Mouse (Mus musculus): Measurements from ENCODE around the gene Gimap9.
"Not testable (repeated sequence)": the region's sequence is repeated elsewhere in the genome, so short reads cannot be mapped to it uniquely, and the experiment has no call there.

Gene Gimap9

GRCm38 (mm10) chr6:48665471-48665870 is 10.5 kb upstream of the Gimap9 start:
- no peak for DNase-seq

- no peak for DNase-seq
Observed at GRCm38 (mm10) chr6:48666159-48666586, 9.8 kb upstream of the Gimap9 start.

- DNase-seq, result no peak
Observed at GRCm38 (mm10) chr6:48668022-48668421, 7.9 kb upstream of the Gimap9 start.

GRCm38 (mm10) chr6:48669446-48669969 is 6.4 kb upstream of the Gimap9 start:
- no peak for DNase-seq

- DNase-seq, result no peak
Observed at GRCm38 (mm10) chr6:48674291-48675058, 1.5 kb upstream of the Gimap9 start.

GRCm38 (mm10) chr6:48675400-48675930 is 464 bp upstream of the Gimap9 start:
- DNase-seq, result peak; percentile 21

- DNase-seq, result no peak
Observed at GRCm38 (mm10) chr6:48676860-48677415, 1.0 kb downstream of the Gimap9 start.

GRCm38 (mm10) chr6:48677492-48678345 is 1.8 kb downstream of the Gimap9 start:
- DNase-seq, result no peak

GRCm38 (mm10) chr6:48678391-48678790 is 2.5 kb downstream of the Gimap9 start:
- DNase-seq, result no peak

- no peak for DNase-seq
Observed at GRCm38 (mm10) chr6:48679701-48680100, 3.8 kb downstream of the Gimap9 start.

GRCm38 (mm10) chr6:48680421-48680820 is 4.5 kb downstream of the Gimap9 start:
- no peak for DNase-seq

GRCm38 (mm10) chr6:48681472-48682090 is 5.7 kb downstream of the Gimap9 start:
- no peak for DNase-seq

GRCm38 (mm10) chr6:48682271-48682670 is 6.3 kb downstream of the Gimap9 start:
- DNase-seq, result no peak

- not testable (repeated sequence) for DNase-seq
Observed at GRCm38 (mm10) chr6:48683263-48683821, 7.4 kb downstream of the Gimap9 start.

GRCm38 (mm10) chr6:48684319-48684718 is 8.4 kb downstream of the Gimap9 start, which contains the start of gene Gimap4:
Gene Gimap4, plus strand, starts transcription at chr6:48684549.
- DNase-seq, result no peak

- no peak for DNase-seq
Observed at GRCm38 (mm10) chr6:48684806-48685205, 8.9 kb downstream of the Gimap9 start.

GRCm38 (mm10) chr6:48685251-48685650 is 9.3 kb downstream of the Gimap9 start:
- DNase-seq, result no peak

- no peak for DNase-seq
Observed at GRCm38 (mm10) chr6:48685694-48686665, 10.1 kb downstream of the Gimap9 start.

- no peak for DNase-seq
Observed at GRCm38 (mm10) chr6:48687077-48687476, 11.1 kb downstream of the Gimap9 start.

GRCm38 (mm10) chr6:48689320-48689719 is 13.4 kb downstream of the Gimap9 start:
- DNase-seq, result no peak

- no peak for DNase-seq
Observed at GRCm38 (mm10) chr6:48692962-48693361, 17.0 kb downstream of the Gimap9 start.

All from liver (tissue).